Mouse (Mus musculus): ENCODE measurements around the gene Nuak2. TPM values are rescaled to one million over a fixed set of nuclear protein-coding genes. Genes with fewer than 3 reads are reported as not detected.
"Not testable (repeated sequence)": the region's sequence is repeated elsewhere in the genome, so short reads cannot be mapped to it uniquely, and the experiment has no call there.

Nuak2 gene
- total RNA-seq (2021), result 1 to 10 TPM in 1 of 2 experiments, under 1 TPM in 1; 0.79 to 1.3 TPM
- long read RNA-seq, experiment 1, result 0 reads
- long read RNA-seq, experiment 2, partial matches to known transcripts, result 0 of 1 reads
- long read RNA-seq, experiment 2, other reads (novel, unspliced or antisense), result 0 of 1 reads

DNA sequence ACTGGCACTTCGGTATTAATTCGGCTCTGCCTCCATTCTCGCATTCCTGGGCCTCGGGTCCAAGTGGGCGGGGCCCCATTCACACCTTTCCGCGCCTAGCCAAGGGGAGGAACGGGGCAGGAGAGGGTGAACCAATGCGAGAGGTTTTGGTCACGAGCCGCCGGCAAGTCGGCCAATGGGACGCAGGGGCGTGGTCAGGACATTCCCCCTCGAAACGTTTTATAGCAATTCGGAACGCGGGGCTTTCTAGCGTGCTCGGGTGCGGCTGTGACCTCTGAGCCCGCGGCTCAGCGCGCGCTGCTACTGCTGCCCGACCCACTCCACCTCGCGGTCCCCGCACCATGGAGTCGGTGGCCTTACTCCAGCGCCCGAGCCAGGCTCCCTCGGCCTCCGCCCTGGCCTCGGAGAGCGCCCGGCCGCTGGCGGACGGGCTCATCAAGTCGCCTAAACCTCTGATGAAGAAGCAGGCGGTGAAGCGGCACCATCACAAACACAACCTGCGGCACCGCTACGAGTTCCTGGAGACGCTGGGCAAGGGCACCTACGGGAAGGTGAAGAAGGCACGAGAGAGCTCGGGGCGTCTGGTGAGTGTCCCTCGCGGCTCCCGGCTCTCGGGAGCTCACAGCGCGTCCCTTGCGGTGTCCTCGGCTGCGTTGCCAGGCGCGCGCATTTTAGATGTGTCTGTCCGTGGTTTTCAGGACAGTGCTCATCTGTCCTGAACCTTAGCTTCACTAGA, at the start of gene Nuak2:
Gene Nuak2 (plus strand): TSS at position 238 of the 736 bp plus-strand sequence.
- peak; percentile 86 for DNase-seq

DNA sequence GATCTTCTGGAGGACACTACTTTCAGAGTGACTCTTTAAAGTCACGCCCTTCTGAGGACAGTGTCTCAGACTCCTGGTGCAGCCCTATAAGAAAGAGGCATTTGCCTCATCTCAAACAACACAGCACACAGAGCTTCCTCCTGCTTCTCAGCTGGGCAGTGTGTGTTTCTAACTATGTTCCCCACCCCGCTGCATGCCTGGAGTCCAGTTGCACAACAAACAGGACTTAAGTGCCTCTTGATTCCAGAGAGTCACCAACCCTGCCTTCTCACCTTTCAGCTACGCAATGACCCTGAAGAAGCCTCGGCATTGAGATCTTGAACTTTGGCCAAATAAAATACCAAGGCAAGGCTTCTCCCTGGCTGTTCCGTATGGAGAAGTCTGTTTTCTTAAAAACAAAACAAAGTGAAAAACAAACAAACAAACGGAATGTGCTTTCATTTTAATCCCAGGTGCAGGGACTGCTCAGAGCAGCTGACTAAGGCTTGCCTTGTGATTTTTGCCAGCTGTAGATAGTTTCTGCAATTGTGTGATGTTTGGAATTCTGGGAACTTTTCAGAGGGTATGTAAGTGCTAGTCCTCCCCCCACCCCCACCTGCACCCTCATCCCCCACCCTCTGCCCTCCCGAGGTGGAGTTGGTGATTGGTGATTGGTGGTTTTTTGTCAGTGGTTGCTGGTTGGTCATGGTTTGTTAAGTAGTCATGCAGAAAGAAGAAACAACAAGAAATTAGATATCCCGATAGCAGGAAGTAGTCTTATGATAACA, 49.0 kb upstream of the Nuak2 start:
- DNase-seq, result peak; percentile 41

DNA sequence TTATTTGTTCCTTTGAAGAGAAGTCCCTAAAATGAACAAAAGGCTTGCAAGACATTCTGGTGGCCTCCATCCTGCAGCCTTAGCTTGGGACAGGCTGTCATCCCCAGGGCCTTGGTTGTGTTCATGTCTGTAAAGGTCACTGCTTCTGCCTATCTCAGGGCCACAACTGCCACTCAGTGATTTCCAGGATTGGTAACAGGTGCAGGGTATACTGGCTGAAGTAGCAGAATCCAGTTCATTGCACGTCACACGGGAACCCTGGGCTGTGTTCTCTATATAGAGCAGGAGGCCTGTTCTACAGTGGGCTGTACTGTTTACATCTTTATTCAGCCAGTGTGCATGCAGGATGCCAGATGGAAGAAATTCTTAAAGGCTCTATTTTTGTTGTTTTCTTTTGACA, 48.0 kb upstream of the Nuak2 start:
- DNase-seq, result peak; percentile 49

DNA sequence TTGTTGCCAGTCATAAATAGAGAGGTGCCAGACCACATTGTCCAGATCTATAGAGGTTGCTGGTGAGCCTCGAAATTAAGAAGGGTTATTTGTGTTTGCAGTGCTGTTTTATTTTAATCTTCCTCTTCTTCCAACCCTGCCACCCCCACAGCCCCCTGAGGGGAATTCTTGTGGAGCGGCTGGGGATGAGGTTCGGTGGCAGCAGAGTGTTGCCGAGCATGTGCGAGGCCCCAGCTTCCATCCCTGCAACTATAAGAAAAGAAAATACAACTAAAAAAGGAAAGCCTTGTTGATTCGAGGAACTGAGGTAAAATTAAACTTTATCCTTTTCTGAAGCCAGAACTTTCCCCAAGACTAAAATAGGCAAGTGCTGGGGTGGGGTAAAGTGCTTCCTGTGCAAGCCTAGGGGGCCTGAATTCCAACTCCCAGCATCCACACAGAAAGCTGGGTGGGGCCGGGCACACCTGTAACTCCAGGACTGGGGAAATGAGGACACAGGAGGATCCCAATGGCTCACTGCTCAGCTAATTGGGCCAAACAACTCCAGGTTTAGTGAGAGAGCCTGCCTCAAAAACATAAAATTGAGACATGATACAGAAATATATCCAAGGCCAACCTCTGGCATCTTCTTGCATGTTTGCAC, 47.4 kb upstream of the Nuak2 start:
- DNase-seq, result no peak

DNA sequence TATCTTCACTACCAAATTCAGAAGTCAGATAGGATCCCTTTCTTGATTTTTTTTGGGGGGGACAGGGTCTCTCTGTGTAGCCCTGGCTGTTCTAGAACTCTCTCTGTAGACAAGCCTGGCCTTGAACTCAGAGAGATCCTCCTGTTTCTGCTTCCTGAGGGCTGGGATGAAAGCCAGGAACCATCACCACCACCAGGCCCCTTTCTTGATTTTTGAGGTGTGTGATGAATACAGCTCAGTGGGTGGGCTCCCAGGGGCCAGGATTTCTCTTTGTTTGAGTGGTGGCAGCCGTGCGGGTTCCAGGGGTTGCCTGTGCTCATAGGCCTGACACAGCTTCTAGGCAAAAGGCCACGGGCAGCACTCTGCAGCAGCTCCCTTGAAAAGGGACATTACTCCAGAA, 44.7 kb upstream of the Nuak2 start:
- DNase-seq, result no peak

DNA sequence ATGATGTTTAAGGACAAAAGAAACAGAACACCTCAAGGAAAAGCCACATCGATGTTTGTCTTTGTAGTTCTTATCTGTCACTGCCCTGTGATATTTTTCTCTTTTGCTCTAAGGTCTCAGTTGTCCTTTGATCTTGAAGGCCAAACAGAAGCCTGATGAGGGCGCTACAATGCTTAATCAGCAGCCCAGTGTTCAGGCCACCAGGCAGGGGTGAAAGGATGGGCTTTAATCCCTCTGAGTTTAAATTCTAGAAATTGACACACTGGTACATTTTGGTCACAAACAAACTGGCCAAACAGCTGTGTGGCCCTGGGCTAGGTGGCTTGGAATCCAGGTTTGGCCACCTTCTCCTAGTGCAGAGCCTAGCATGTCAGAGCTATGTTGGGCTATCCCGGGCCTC, 39.2 kb upstream of the Nuak2 start:
- DNase-seq, result no peak

DNA sequence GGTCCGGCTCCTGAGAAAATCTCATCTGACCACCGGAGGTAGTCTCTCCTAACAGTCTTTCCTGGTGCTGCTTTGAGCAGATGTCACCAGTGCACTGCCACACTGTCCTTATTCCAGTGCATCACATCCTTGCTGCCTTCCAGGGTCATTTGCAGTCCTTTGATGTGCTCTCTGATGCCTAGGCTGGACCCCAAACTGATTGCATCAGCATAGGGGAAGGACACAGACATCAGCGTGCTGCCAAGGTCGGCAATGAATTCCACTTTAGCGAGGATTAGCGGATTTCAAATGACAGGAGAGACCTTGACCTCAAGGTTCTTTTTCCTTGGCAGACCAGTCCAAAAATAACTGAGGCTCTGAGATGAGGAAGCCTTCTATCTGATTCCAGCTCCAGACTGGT, 38.8 kb upstream of the Nuak2 start:
- no peak for DNase-seq

DNA sequence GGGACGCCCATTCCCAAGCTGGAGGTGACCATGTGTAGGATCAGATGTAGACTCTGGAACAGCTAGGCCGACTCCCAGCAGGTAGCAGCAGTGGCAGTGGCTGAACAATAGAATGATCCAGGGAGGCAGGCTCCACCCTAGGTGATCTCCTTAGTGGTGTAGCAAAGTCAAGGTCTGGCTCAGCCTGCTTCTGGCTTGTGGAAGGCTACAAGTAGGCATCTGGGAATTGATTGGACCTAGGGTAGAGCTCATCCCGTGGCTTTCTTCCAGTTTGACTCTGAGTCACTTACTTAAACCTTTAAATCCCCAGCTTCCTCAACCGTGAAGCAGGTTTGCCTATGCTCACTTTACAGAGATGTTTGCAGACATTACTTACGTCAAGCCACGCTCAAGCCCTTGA, 35.3 kb upstream of the Nuak2 start:
- DNase-seq, result not testable (repeated sequence)

DNA sequence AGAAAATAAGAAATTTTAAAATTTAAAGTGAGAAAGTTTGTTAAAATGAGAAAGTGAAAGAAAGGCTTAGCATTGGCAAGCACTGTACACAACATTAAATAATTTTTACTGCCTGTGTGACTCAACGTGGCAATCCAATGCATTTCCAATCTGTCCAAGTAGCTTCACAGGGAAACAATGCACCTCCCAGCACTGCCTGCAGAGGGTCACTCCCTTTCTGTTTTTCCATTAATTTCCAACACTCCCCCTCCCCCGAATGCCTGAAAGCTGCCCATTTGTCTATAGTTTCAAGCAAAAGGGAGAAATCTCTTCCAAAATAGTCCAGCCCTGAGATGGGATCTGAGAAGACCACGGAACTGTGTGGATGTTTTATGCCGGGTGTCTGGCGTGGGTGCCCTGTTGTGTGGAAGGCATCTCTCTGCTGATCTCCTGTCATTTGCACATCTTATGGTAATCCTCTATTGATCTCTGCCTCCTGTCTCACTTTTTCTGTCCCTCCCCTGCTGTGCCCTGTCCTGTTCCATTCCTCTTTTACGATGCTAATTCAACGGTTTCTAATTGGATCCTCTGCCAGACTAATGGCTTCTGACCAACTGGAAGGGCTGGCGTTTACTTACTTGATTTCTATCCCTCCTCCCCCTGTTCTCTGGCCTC, 34.3 kb upstream of the Nuak2 start:
- DNase-seq, result no peak

DNA sequence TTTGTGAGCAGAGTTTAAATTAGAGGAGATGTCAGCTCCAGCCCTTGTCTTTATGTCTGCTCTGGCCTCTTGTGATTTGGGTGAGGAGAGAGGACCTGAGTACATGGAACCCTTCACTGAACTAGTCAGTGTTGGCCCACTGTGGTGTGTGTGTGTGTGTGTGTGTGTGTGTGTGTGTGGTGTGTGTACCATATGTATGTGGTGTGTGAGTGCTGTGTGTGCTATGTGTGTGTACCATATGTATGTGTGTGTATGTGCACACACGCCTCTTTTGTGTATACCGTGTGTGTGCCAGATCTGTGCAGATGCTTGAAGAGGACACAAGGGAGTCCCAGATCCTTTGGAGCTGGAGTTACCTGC, 33.8 kb upstream of the Nuak2 start:
- no peak for DNase-seq

DNA sequence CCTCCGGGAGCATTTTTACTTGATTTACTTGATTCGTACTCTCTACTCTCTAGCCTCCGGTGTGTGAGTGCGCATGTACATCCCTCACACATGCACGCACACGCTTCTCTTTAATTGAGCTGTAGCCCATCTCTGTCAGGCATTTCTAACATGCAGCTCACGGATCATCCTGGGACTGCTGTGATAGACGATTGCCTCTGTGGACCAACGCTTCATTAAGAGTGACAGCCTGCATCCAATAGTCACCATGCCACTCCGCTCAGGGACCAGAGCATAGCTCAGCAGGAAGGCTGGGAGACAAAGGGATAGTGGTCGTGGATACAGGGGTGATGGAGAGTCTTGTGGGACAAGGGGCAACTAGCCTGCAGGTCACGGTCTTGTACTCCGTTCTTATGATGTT, 32.9 kb upstream of the Nuak2 start:
- DNase-seq, result no peak

DNA sequence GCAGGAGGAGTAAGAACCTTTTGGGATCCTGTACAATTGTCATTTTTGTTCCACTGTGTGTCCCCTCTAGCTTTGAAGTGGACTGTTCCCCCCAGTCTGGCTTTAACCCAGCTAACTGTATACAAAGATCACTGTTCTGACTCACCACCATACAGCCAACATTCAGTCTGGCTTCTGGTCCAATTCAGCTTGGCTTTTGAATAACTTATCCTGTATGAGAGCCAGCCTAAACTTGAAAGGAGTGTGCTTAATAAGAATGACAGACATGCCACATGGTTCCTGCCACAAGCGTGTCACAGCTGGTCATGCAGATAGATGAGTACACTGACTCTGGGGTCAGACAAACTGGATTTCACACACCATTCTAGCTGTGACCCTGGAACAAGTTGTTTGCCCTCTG, 29.2 kb upstream of the Nuak2 start:
- no peak for DNase-seq

DNA sequence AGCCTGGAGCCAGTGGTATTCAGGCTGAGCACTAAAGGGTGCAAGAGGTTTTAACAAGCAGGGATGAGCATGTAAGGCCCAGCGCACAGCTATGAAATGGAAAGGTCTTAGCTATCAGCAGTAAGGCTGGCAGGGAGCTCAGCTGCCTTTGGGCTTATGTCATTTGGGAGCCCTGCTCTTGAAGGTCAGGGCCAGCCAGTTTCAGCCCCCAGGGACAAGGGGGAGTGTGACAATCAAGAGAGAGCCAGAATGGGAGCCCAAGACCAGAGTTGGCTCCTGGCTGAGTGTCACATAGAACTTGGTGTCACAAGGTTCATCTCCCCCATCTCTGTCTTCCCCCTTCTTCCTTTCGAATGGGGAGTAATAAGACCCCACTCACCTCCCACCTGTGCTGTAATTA, 28.5 kb upstream of the Nuak2 start:
- DNase-seq, result no peak

DNA sequence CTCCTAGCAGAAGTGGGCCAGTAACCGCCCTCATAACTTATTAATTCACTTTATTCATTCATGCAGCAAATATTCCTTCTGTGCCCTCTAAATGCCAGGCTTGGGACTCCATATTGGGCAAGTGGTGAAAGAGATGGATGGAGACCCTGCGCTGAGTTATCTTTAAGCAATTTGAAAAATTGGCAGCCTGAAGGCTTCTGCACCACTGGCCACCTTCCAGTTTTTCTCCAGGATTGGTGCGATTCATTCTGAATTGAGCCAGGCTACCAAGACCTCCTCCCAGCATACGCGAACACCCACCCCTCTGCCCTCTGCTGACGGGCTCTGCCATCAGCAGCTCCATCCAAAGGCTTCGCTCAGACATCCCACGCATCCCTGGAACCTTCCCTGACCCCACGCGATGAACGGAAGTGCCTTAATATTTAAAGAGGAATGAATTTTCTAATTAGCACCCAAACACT, 27.9 kb upstream of the Nuak2 start:
- no peak for DNase-seq

DNA sequence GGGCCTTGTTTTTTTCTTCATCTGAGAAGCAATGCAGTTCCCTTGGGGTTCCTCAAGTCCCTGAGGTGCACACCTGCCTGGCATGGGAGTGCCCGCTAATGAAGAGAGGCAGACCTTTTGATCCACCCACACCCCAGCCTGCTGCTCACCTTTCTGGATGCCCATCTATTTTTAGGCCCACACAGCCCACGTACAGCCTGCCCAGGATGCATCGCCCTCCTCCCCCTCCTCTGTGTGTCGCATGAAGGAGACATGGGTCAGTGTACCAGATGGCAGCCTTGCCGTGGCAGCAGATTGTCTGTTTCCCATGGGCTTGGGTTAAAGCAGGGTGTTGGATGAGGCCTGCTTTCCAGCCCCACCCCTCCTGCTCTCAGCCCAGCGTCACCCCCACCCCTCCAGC, 26.0 kb upstream of the Nuak2 start:
- DNase-seq, result no peak

DNA sequence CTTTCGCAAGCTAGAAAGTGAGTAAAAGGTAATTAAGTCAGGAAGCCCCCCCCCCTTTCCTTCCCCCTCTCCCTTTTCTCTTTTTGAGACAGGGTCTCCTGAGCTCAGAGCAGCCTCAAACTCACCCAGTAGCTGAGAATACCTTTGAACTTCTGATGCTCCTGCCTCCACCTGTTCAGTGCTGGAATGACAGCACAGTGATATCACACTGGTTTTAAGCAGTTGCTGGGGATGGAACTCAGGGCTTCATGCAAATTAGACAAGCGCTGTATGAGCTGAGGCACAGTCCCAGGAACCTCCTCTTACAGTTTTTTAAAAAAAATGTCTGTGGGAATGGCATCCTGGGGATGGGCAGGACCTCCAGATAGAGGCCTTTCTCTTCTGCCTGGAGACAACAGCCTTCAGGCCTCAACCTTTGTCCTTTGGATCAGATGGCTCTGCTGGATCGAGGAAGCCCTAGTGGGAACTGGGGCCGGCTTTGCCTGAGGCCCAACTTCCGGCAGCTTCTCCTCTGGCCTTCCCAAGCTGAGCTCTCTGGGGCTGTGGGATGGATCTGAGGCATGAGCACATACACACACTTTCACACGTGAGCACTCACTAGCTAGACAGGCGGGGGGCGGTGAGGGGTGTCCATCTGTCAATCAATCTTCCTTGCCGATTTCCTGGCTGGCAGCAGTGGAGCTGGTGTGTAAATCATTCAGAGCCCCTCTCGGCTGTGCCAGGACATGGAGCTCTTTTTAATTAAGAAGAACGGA, 24.8 kb upstream of the Nuak2 start:
- DNase-seq, result no peak

DNA sequence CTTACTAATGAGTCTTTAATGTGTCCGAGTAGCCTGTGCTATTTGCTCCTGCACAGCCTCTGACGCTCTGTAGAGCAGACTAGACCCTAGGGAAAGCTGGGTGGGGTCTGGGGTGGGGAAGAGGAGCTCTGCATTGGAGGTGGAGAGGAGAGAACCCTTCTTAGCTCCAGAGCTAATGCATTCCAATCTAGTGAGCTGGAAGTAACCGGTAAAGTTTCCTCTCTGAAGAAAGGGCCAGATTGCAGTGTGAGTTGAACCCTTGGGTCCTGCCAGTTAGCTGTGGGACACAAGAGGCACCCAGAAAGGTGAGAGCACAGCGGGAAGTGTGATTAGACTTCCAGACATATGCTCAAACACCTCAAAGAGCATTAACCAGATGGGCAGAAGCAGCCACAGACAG, 24.2 kb upstream of the Nuak2 start:
- DNase-seq, result no peak

DNA sequence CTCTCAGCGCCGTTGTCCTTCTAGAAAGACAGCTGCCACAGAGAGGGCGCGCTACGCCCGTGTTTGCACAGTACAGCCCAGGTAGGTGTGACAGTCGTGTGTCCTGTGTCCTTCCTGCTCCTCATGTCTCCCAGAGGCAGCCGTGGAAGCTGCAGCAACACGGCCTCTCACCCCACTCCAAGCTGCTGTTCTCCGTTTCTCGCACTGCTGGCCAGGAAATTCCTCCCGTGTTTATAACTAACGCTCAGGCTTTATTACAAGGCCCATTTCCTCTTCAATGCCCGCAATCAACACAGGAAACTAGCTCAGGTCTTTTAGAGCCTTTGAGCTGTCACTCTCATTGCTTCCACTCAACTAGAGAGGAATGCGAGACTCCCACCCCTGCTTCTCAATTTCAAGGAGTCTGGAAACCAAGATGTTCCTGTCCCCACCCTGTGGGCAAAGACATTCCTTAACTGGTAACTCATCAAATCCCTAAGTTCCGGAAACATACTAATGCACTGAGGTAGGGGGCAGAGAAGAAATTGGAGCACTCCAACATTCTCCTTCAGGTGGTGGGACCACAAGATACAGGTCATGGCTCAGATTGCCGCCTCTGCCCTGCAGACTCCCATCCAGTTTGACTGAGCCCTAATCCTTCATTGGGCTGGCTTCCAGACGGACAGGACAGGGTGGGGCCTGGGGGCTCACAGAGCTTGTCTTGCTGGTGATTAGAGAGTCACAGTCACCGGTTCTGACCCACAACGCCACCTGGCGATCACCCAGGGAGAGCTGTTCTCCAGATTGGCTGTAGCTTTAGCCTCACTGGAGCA, 23.4 kb upstream of the Nuak2 start:
- no peak for DNase-seq

DNA sequence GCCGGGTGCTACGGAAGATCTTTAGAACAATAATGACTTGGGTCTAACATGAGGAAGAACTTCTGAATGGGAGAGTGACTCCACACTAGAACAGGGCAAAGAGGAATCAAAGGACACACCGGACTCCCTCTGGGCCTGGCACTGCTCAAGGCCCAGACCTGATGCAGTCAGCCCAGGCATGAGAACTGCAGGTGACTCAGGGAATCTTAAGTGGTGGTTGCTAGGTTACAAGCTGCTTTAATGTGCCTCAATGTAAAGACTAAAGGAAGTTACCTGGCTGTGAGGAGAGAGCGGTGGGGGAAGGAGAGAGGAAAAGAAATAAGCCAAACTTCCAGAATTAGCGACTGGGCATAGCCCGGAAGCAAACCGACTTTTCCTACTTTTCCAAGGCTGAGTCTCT, 20.4 kb upstream of the Nuak2 start:
- DNase-seq, result no peak

DNA sequence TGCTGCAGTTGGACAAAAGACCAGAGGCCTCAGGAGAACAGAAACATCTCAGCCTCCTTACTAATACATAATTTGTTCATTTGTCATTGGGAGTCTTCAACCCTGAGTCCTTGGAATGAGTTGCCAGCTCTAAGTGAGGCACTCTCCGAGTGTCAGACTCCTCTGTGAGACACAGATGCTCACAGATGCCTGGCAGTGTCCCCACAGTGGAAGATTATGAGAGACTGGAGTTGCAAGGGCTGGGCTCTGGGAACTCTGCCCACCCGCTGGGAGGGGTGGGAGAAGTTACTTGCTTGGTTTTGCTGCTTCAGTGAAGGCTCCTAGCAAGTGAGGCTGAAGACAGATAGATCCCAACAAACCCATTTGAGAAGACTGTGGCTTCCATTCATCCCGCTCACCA, 19.9 kb upstream of the Nuak2 start:
- DNase-seq, result peak; percentile 58

DNA sequence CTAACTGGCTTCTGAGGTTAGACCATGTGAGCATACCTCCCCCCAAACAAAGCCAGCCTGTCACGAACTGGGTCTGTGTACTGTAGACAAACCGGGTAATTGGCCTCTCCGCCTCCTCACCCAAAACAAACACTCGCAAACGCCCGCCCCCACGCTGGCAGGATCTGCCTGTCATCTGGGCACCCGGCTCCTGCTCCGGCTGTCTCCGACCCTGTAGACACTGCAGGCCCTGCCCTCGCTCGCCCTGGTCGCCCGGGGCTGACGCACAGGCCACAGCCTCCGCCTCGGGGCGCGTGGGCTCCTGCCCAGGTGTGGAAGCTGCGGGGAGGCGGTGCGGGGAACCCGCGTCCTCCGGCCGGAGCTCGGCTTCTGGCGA, 17.5 kb upstream of the Nuak2 start, which contains the start of gene Klhdc8a:
Gene Klhdc8a (plus strand): TSS at position 202 of the 376 bp plus-strand sequence.
- no peak for DNase-seq

Measured in gastrocnemius, postnatal 25 days (tissue).